Mouse (Mus musculus) myocyte (in vitro differentiated cells): Measurements from ENCODE around the gene Zfp106. TPM values are rescaled to one million over a fixed set of nuclear protein-coding genes. Genes with fewer than 3 reads are reported as not detected.
A peak's percentile ranks its signal among the peaks of the same experiment; 100 is the strongest.

Experiments used
- H3K27me3 ChIP-seq: one replicate; pipeline ENCODE4 v1.6.1; 2011; ENCODE audit not compliant: control insufficient read depth, insufficient read depth, insufficient read length
- H3K36me3 ChIP-seq: one replicate; pipeline ENCODE4 v1.6.1; 2011; ENCODE audit not compliant: control insufficient read depth, insufficient read depth
- H3K4me2 ChIP-seq: one replicate; pipeline ENCODE4 v1.6.1; 2011; ENCODE audit warnings: low read depth, control low read depth
- H3K4me3 ChIP-seq: one replicate; pipeline ENCODE4 v1.5.1; 2011; ENCODE audit warnings: mild to moderate bottlenecking, control low read depth, moderate library complexity
- H3K79me2 ChIP-seq: one replicate; pipeline ENCODE4 v1.6.1; 2011; ENCODE audit not compliant: control insufficient read depth, insufficient read depth
- H3ac ChIP-seq: one replicate; pipeline ENCODE4 v1.6.1; 2011; ENCODE audit not compliant: control insufficient read depth, insufficient read length
- CEBPB ChIP-seq: IDR thresholded peaks from 2 replicates; pipeline ENCODE4 v1.6.1; 2011; ENCODE audit warnings: mild to moderate bottlenecking, moderate library complexity; ENCODE audit not compliant: poor library complexity, insufficient read depth, severe bottlenecking
- E2F4 ChIP-seq: IDR thresholded peaks from one replicate; pipeline ENCODE4 v1.6.1; 2011; ENCODE audit warnings: mild to moderate bottlenecking, control low read depth, moderate library complexity; ENCODE audit not compliant: insufficient read depth
- MAX ChIP-seq: IDR thresholded peaks from one replicate; pipeline ENCODE4 v1.6.1; 2011; ENCODE audit warnings: low read depth, mild to moderate bottlenecking, control low read depth
- MYOD1 ChIP-seq, 3 experiments: IDR thresholded peaks; one replicate each; pipeline ENCODE4 v1.6.1; 2011; ENCODE audit warnings: control low read depth in 2 of 3, low read depth in 2 of 3, mild to moderate bottlenecking in 2 of 3, moderate library complexity in 1 of 3; ENCODE audit not compliant: insufficient read length in 2 of 3, control insufficient read depth in 1 of 3
- MYOG ChIP-seq, 3 experiments: IDR thresholded peaks; one replicate each; pipeline ENCODE4 v1.6.1; 2011; ENCODE audit warnings: control low read depth in 2 of 3, low read depth in 2 of 3, mild to moderate bottlenecking in 2 of 3; ENCODE audit not compliant: insufficient read length in 2 of 3, control insufficient read depth in 1 of 3, insufficient read depth in 1 of 3
- POLR2A ChIP-seq: IDR thresholded peaks from one replicate; pipeline ENCODE4 v1.6.1; 2011; ENCODE audit warnings: low read depth, mild to moderate bottlenecking, control low read depth, moderate library complexity; ENCODE audit not compliant: insufficient read length
- POLR2AphosphoS2 ChIP-seq: IDR thresholded peaks from one replicate; pipeline ENCODE4 v1.6.1; 2011; ENCODE audit warnings: low read depth, control low read depth; ENCODE audit not compliant: insufficient read length
- REST ChIP-seq: IDR thresholded peaks from one replicate; pipeline ENCODE4 v1.6.1; 2011; ENCODE audit warnings: mild to moderate bottlenecking, control low read depth, moderate library complexity; ENCODE audit not compliant: insufficient read depth, insufficient read length
- SRF ChIP-seq: IDR thresholded peaks from one replicate; pipeline ENCODE4 v1.6.1; 2011; ENCODE audit warnings: low read depth; ENCODE audit not compliant: control insufficient read depth, insufficient read length
- TCF12 ChIP-seq: IDR thresholded peaks from one replicate; pipeline ENCODE4 v1.6.1; 2011; ENCODE audit warnings: mild to moderate bottlenecking, control low read depth; ENCODE audit not compliant: poor library complexity, insufficient read depth, severe bottlenecking
- TCF3 ChIP-seq: IDR thresholded peaks from one replicate; pipeline ENCODE4 v1.6.1; 2011; ENCODE audit warnings: low read depth, control low read depth; ENCODE audit not compliant: insufficient read length
- USF1 ChIP-seq: IDR thresholded peaks from one replicate; pipeline ENCODE4 v1.6.1; 2011; ENCODE audit warnings: low read depth, mild to moderate bottlenecking, control low read depth, moderate library complexity
- polyA plus RNA-seq: library from polyadenylated mRNA; unstranded; fragments of >200 nt; fragmentation: generic; extraction: Trizol; gene quantifications from one replicate; pipeline ENCODE4 v1.2.1, GENCODE M21; 2012; ENCODE audit warnings: missing spikeins

Zfp106 gene
- 94.6 TPM for polyA plus RNA-seq

DNA sequence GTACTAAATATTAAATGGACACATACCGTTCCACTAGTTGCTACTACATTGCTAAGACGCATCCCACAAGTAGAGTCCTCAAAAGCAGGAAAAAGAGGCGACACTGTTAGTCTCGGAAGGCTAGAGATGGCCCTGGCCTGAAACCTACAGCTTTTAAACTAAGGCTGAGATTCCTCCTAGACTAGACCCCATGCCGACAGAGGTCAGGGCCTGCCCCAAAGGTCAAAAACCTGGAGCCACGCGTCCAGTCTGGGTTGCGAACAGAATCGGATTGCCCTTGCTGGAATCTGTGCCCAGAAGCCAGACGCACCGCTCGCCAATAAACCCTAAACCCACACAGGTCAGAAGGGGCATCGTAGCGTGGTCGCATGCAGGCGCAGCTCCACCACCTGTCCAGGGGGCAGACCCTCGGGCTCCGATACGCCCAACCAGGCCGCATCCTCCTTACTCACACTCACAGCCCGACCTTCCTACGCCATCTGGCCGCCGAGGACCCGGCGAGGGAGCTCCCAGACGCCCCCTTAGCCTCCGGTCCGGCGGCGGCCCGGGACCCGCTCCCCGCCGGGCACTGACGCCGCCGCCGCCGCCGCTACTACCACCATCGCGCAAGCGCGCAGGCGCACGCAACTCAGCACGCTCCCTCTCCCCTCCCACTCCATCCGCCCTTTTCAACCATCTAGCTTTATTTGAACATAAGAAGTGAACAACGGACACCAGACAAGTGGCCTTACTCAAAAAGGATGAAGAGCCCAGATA lies at the start of gene Zfp106:
Gene Zfp106, minus strand, starts transcription at position 609 of the 756 bp plus-strand sequence.
- Histone ChIP-seq H3K4me3 (peak within 1 kb of the TSS; percentile 65), H3ac (peak within 1 kb of the TSS; percentile 84), H3K79me2 (peaks cover 54% of the 10 kb centered on the region), H3K4me2 (peak within 1 kb of the TSS; percentile 64), H3K36me3 (no peaks in the 10 kb centered on the region), H3K27me3 (no peaks in the 10 kb centered on the region)
- peak in 2 of 3 experiments; percentile 64 to 67 for TF ChIP-seq MYOD1 (IDR thresholded peaks at IDR 0.05; ENCODE audit: control insufficient read depth in 1 of 3, insufficient read length in 2 of 3, low read depth in 2 of 3)
- TF ChIP-seq MAX: no peak
- peak; percentile 82 for TF ChIP-seq POLR2A
- TF ChIP-seq SRF: peak; percentile 31
- no peak for TF ChIP-seq TCF12
- no peak for TF ChIP-seq CEBPB
- TF ChIP-seq USF1: no peak
- TF ChIP-seq POLR2AphosphoS2: peak; percentile 75
- no peak for TF ChIP-seq TCF3
- peak in 2 of 3 experiments; percentile 56 to 69 for TF ChIP-seq MYOG (IDR thresholded peaks at IDR 0.05; ENCODE audit: control insufficient read depth in 1 of 3, insufficient read depth in 1 of 3, insufficient read length in 2 of 3, low read depth in 2 of 3)
- no peak for TF ChIP-seq REST
- no peak for TF ChIP-seq E2F4

- TF ChIP-seq MYOG (IDR thresholded peaks at IDR 0.05; ENCODE audit: control insufficient read depth in 1 of 3, insufficient read depth in 1 of 3, insufficient read length in 2 of 3, low read depth in 2 of 3) (peak in 1 of 3 experiments; percentile 24), REST (no peak), POLR2A (peak; percentile 95), TCF3 (no peak), E2F4 (no peak), POLR2AphosphoS2 (peak; percentile 86), SRF (peak; percentile 89)
- peak within 1 kb of the TSS; percentile 91 for H3K4me2 ChIP-seq
- peak within 1 kb of the TSS; percentile 24 for H3ac ChIP-seq
- peaks cover 11% of the 10 kb centered on the region for H3K36me3 ChIP-seq
- no peaks in the 10 kb centered on the region for H3K27me3 ChIP-seq
- peaks cover 13% of the 10 kb centered on the region for H3K79me2 ChIP-seq
- H3K4me3 ChIP-seq: peak within 1 kb of the TSS; percentile 87
These were observed 45.4 kb upstream of the Zfp106 start, which contains the start of the genes Haus2 and Lrrc57 for GRCm38 (mm10) chr2:120608830-120609723. Gene Haus2, plus strand, starts transcription at chr2:120609383. Gene Lrrc57, minus strand, starts transcription at chr2:120609520.

- Histone ChIP-seq H3ac (no peak overlapping the region), H3K4me2 (no peak overlapping the region), H3K27me3 (no peaks in the 10 kb centered on the region), H3K4me3 (no peak overlapping the region), H3K36me3 (peaks cover 6% of the 10 kb centered on the region), H3K79me2 (peaks cover 13% of the 10 kb centered on the region)
- TF ChIP-seq POLR2A (no peak), MYOD1 (IDR thresholded peaks at IDR 0.05; ENCODE audit: control insufficient read depth in 1 of 3, insufficient read length in 2 of 3, low read depth in 2 of 3) (no peak), MAX (no peak), E2F4 (no peak)
These were observed 42.5 kb upstream of the Zfp106 start for GRCm38 (mm10) chr2:120606021-120606690.

DNA sequence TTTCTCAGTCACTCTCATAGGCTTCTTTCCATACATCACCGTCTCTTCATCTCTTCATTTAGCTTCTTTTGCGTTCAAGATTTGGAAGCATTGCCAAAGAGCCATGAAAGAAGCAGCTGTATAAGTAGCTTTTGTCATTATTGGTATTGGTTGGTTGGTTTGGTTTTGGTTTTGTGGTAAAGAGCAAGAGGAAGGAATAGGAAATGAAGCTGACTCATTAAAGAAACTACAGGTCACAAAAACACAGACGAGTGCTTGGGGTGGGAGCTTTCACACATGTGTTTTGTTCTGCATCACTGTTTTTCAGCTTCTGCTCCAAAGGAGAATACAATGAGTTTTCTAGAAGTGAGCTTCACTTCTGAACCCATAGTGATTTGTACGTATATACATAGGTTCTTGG lies 35.9 kb upstream of the Zfp106 start:
- Histone ChIP-seq H3K4me3 (no peak overlapping the region), H3ac (no peak overlapping the region), H3K79me2 (no peaks in the 10 kb centered on the region), H3K27me3 (no peaks in the 10 kb centered on the region), H3K36me3 (peaks cover 59% of the 10 kb centered on the region), H3K4me2 (no peak overlapping the region)
- TF ChIP-seq MYOG (IDR thresholded peaks at IDR 0.05; ENCODE audit: control insufficient read depth in 1 of 3, insufficient read depth in 1 of 3, insufficient read length in 2 of 3, low read depth in 2 of 3): no peak
- no peak for TF ChIP-seq POLR2AphosphoS2
- TF ChIP-seq E2F4: no peak
- no peak for TF ChIP-seq MAX
- no peak for TF ChIP-seq REST
- TF ChIP-seq TCF3: no peak
- TF ChIP-seq CEBPB: no peak
- no peak for TF ChIP-seq POLR2A
